Mouse (Mus musculus): ENCODE measurements at regions not wholly inside any gene's neighbourhood (a gene's known extent, or its start where the extent isn't known, plus 50 kb on each side); places are given as distances from the start of the nearest gene placed in this dataset.

DNA sequence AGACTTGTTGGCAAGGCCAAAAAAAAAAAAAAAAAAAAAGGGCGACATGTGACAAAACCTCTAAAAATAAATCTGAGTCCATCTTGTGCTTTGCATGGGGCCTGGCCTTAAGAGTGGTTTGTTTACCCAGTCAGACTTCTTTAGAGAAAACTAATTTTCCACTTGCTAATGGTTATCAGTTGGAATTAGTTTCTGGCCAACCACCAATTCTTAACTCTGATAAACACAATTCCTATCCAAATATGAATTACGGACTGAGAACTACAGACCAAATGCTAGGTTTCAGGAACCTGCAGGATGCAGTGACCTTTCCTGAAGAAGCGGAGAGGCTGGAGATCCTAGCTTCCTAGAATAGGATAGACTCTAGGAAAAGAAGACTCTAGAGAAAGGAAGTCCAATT is 79.4 kb downstream of the Thnsl1 start:
- no peak for TF ChIP-seq ZNF384 (IDR thresholded peaks at IDR 0.05; ENCODE audit: low read depth, low read length)
- TF ChIP-seq CHD2 (IDR thresholded peaks at IDR 0.05; ENCODE audit: low read depth, low read length), result no peak
- no peak for TF ChIP-seq HCFC1 (IDR thresholded peaks at IDR 0.05; ENCODE audit: borderline replicate concordance, insufficient read depth, low read length)
- TF ChIP-seq MAFK (IDR thresholded peaks at IDR 0.05; ENCODE audit: insufficient read depth, low read depth, low read length), result no peak

All from ES-E14 (cell line).